Mouse (Mus musculus): ENCODE measurements around the gene Mid1.
A peak's percentile ranks its signal among the peaks of the same experiment; 100 is the strongest.
"Not testable (repeated sequence)": the region's sequence is repeated elsewhere in the genome, so short reads cannot be mapped to it uniquely, and the experiment has no call there.

Gene Mid1

GRCm38 (mm10) chrX:169892100-169892499, 207.1 kb downstream of the Mid1 start:
- DNase-seq = no peak

- DNase-seq = no peak
These were observed 207.6 kb downstream of the Mid1 start for GRCm38 (mm10) chrX:169892631-169893030.

- no peak for DNase-seq
These were observed 214.4 kb downstream of the Mid1 start for GRCm38 (mm10) chrX:169899227-169899950.

- DNase-seq = no peak
These were observed 217.9 kb downstream of the Mid1 start for GRCm38 (mm10) chrX:169902860-169903259.

- no peak for DNase-seq
These were observed 218.7 kb downstream of the Mid1 start for GRCm38 (mm10) chrX:169903656-169904055.

GRCm38 (mm10) chrX:169906054-169906508, 221.1 kb downstream of the Mid1 start:
- no peak for DNase-seq

- no peak for DNase-seq
These were observed 224.9 kb downstream of the Mid1 start for GRCm38 (mm10) chrX:169909898-169910297.

- DNase-seq = peak in 1 of 2 experiments; percentile 33
These were observed 230.7 kb downstream of the Mid1 start for GRCm38 (mm10) chrX:169915738-169916137.

GRCm38 (mm10) chrX:169922541-169922940, 237.5 kb downstream of the Mid1 start:
- no peak for DNase-seq

GRCm38 (mm10) chrX:169923417-169923816, 238.4 kb downstream of the Mid1 start:
- no peak for DNase-seq

- no peak for DNase-seq
These were observed 240.6 kb downstream of the Mid1 start for GRCm38 (mm10) chrX:169925600-169925999.

GRCm38 (mm10) chrX:169927110-169927817, 242.3 kb downstream of the Mid1 start:
- no peak for DNase-seq

GRCm38 (mm10) chrX:169930868-169931267, 245.9 kb downstream of the Mid1 start:
- no peak for DNase-seq

- DNase-seq = no peak
These were observed 248.2 kb downstream of the Mid1 start for GRCm38 (mm10) chrX:169933228-169933627.

GRCm38 (mm10) chrX:169937119-169937719, 252.2 kb downstream of the Mid1 start:
- no peak for DNase-seq

GRCm38 (mm10) chrX:169940531-169940930, 255.5 kb downstream of the Mid1 start:
- no peak for DNase-seq

GRCm38 (mm10) chrX:169950596-169950995, 265.6 kb downstream of the Mid1 start:
- DNase-seq = no peak

GRCm38 (mm10) chrX:169969337-169969736, 284.3 kb downstream of the Mid1 start:
- no peak for DNase-seq

GRCm38 (mm10) chrX:169969765-169970164, 284.8 kb downstream of the Mid1 start:
- DNase-seq = not testable (repeated sequence)

GRCm38 (mm10) chrX:169970546-169970945, 285.5 kb downstream of the Mid1 start:
- DNase-seq = not testable (repeated sequence)

- DNase-seq = not testable (repeated sequence)
These were observed 286.6 kb downstream of the Mid1 start for GRCm38 (mm10) chrX:169971562-169971961.

GRCm38 (mm10) chrX:169972131-169972530, 287.1 kb downstream of the Mid1 start:
- not testable (repeated sequence) for DNase-seq

GRCm38 (mm10) chrX:169972791-169973494, 287.9 kb downstream of the Mid1 start:
- DNase-seq = peak; percentile 24 to 68
